Mouse (Mus musculus) megakaryocyte progenitor cell, adult 5-6 weeks (primary cell): Measurements from ENCODE around the gene Sult2a7. TPM values are rescaled to one million over a fixed set of nuclear protein-coding genes. Genes with fewer than 3 reads are reported as not detected.

Experiments
- ATAC-seq: replicated peaks from 2 replicates; pipeline ENCODE4 v1.8.0; 2016; ENCODE audit warnings: mild to moderate bottlenecking, moderate TSS enrichment, inconsistent platforms; ENCODE audit not compliant: poor library complexity
- total RNA-seq, 2 experiments: library from RNA; stranded (forward) in 1 of 2; stranded (reverse) in 1 of 2; fragments of 157-497, 149-512 nt in 1 of 2; fragments of 200-1000 nt in 1 of 2; gene quantifications; 2 replicates each; pipeline versions ENCODE4 v1.2.3 to v1.2.4; 2015 to 2017

Gene Sult2a7
- not detected in 2 replicates for total RNA-seq (2015)
- total RNA-seq (2017) = not detected in 2 replicates

DNA sequence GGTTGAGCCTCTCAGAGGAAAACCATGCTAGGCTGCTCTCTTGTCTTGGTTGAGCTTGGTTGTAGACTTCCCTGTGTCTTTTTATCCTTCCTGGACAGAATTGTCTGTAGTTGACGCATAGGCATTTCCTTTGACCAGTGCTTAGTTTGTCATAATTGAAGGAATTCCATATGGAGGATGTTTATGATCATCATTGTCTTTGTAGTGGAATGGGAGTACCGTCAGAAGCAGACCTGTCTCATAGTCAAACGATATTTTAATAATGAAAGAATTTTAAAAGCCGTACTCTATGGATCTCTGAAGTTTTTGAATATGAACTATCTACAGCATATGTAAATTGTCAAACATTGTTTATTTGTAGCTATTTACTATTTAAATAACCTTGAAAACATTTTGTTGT lies at the start of gene Sult2a7:
Gene Sult2a7, minus strand, starts transcription at position 101 of the 400 bp plus-strand sequence.
- ATAC-seq = no peak

- no peak for ATAC-seq
These were observed 31.2 kb upstream of the Sult2a7 start for GRCm38 (mm10) chr7:14525280-14525679.

GRCm38 (mm10) chr7:14522636-14523035 lies 28.6 kb upstream of the Sult2a7 start:
- ATAC-seq = no peak

DNA sequence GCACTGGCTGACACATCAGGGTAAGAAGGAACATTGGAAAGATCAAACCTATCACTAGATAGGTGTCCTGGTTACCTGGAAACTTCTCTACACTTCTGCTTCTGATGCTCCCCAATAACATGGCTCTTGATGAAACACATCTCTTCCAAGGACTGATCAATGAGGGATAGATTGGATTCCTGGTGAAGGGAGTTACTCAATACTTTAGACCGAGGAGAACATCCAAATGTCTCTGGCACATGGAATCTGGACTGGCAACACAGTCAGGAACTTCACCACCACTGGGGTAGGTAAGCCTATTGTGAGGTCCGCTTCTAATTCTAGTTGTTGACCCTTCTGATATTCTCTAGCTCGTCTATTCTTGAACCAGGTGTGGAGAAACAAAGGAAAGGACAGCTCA lies 24.3 kb upstream of the Sult2a7 start:
- ATAC-seq = no peak

DNA sequence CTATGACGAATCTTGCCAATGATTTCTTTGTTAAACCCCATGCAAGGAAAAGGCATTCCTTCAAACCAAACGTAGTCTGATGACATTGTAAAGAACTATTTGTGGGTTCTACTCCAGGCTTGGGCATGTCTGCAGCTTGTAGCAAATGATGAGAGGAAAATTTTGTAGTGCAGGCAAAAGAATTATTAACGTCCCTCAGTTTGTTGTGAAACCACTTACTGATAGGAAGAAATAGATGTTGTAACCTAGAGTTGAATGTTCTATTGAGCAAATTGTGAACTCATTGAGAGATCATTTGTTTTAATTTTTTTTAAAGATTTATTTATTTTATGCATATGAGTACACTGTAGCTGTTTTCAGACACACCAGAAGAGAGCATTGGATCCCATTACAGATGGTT lies 1.1 kb downstream of the Sult2a7 start:
- ATAC-seq = no peak

DNA sequence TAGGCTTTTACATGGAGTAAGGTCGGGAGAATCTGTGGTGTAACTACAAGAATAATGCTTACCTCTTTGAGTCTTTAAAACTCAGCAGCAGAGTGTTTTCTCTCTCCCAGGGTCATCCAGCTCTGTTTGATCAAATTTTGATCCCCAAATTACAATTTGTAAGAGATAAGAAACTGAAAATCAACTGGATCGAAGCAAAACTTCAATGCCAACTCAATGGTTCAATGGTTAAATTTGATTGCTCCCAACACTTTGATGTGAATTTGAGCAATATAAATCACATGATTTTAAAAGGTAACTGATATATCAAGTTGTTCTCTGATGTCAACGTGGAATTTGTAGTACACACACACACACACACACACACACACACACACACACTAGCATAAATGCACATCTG lies 47.5 kb downstream of the Sult2a7 start, which contains the start of gene Sult2a8:
Gene Sult2a8, minus strand, starts transcription at position 236 of the 400 bp plus-strand sequence.
- no peak for ATAC-seq

DNA sequence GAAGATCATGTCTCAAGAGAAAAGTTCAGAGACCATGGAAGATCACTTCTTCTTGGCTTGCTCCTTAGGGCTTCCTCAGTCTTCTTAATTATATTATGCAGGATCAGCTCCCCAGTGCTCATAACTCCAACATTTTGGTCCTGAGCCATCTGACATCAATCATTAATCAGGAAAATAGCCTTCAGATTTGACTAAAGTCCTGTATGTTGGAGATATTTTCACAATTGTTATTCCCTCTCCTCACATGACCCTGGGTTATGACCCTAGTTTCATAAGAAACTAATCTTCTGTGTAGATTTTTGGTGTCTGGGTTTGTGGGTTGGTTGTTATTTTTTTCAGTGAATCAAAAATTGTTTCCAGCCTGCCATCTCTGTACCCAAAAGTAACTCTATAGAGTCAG lies 54.4 kb downstream of the Sult2a7 start:
- ATAC-seq = no peak

DNA sequence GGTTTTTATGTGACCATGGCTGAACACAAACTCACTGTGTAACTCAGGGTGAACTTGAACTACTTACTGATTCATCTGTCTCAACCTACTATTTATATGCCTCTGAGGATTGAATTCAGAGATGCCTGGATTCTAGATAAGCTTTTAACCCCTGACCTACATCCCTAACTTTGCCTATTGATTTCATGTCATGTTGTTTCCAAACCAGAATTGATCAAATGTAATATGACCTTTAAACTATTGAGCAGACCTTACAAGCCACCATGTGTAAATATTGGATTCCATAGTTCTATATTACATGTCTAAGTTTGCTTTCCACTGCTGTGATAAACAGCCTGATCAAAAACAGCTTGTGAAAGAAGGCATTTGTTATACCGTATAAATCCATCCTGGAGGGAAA lies 55.5 kb downstream of the Sult2a7 start:
- no peak for ATAC-seq

DNA sequence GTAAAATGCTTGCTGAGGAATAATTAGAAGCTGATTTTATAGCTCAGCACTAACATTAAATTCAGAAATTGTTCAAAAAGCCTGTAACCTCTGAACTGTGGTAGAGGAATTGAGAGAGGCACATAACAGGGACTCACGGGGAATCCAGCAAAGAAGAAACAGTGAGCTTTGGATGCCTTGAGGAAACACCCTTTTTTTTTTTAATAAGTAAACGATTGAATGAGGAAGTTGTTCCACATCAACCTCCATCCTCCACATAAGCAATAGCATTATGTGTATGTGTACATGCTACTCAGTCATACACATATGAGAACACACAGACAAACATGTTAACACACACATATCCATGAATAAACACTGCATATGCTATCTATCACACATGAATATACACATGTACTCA lies 56.0 kb downstream of the Sult2a7 start:
- ATAC-seq = no peak

Other genes starting within 250 kb of the Sult2a7 start
- not detected in 2 replicates for gene Sult2a6, start 239.4 kb downstream of the Sult2a7 start, total RNA-seq (2015)
- gene Sult2a6, start 239.4 kb downstream of the Sult2a7 start, total RNA-seq (2017) = not detected in 2 replicates
- gene Obox8, start 160.7 kb downstream of the Sult2a7 start, total RNA-seq (2015) = not detected in 2 replicates
- not detected in 2 replicates for gene Obox8, start 160.7 kb downstream of the Sult2a7 start, total RNA-seq (2017)
- gene Sult2a8, start 47.5 kb downstream of the Sult2a7 start, total RNA-seq (2015) = not detected in 2 replicates
- not detected in 2 replicates for gene Sult2a8, start 47.5 kb downstream of the Sult2a7 start, total RNA-seq (2017)
- not detected in 2 replicates for gene Vmn1r90, start 69.3 kb upstream of the Sult2a7 start, total RNA-seq (2015)
- gene Vmn1r90, start 69.3 kb upstream of the Sult2a7 start, total RNA-seq (2017) = not detected in 2 replicates
- gene Obox7, start 165.3 kb upstream of the Sult2a7 start, total RNA-seq (2015) = not detected in 2 replicates
- not detected in 2 replicates for gene Obox7, start 165.3 kb upstream of the Sult2a7 start, total RNA-seq (2017)